Mouse (Mus musculus) kidney, adult 11 months (tissue): ENCODE results near the gene Sel1l3.
A peak's percentile ranks its signal among the peaks of the same experiment; 100 is the strongest.

ENCODE experiments used
- DNase-seq: peaks from one replicate; pipeline ENCODE4 v3.0.0; 2022

Sel1l3 gene

DNA sequence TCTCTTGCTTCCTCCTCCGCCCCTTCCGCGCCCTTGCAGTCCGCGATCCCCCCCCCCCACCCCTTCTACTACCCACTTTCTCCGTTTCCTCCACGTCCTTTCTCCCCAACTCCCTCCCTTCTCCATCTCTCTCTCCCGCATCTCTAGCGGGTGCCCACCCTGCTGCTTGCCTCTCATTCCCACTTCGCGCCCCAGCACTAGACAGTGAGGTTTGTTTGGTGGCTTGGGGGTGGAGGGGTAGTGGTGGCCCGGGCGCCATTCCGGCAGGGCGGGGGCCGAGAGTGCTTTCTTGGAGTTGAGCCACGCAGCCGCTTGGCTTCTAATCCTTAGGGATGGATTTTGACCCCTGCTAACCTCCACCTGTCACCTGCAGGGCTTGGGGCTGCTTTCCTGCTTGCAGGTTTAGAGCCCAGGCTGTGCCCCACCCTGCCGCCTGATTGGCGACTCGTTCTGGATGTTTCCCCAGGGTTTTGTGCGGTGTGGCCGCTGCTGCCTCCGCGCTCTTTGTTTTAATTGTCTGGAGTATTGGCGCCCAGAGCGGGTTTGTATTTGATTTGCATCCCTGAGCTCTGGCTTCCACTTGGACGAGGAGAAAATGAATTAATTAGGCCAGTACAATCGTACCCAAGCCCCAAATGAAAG lies at the start of gene Sel1l3:
Gene Sel1l3 (minus strand): TSS at position 217 of the 642 bp plus-strand sequence.
- peak; percentile 55 for DNase-seq

DNA sequence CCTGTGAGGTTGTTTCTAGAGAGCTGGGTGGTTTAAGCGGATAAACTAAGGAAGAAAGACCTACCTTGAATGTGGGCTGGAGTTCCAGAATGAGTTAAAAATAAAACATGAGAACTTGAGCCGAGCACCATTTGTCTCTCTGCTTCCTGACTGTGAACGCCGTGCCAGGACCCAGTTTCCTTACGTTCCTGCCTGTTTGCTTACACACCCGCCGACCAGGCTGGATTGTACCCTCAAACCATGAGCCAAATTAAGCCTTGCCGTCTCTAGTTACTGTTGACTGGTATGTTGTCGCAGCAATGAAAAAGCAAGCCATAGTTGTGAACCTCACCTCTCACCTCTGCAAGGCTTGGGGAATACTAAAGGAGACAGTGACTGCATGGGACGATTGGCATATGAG lies 48.3 kb upstream of the Sel1l3 start:
- no peak for DNase-seq

DNA sequence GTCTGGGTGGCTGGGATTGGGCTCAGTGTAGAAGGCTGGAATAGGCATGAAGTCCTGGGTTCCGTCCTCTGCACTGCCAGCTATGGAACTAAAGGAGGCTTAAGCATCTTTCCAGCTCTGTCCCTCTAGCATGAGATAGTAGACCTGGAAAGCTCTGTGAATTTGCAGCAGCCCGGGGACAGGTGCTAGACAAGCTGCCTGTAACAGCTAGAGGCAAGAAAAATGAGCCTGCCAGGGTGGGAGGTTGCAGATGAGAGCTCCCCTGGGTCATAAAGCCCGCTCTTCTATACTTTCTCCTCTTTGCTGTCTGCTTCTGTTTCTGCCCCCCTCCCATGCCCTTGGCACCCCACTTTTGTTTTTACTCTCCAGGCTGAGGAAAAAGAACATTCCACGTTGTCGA lies 46.2 kb upstream of the Sel1l3 start:
- no peak for DNase-seq

DNA sequence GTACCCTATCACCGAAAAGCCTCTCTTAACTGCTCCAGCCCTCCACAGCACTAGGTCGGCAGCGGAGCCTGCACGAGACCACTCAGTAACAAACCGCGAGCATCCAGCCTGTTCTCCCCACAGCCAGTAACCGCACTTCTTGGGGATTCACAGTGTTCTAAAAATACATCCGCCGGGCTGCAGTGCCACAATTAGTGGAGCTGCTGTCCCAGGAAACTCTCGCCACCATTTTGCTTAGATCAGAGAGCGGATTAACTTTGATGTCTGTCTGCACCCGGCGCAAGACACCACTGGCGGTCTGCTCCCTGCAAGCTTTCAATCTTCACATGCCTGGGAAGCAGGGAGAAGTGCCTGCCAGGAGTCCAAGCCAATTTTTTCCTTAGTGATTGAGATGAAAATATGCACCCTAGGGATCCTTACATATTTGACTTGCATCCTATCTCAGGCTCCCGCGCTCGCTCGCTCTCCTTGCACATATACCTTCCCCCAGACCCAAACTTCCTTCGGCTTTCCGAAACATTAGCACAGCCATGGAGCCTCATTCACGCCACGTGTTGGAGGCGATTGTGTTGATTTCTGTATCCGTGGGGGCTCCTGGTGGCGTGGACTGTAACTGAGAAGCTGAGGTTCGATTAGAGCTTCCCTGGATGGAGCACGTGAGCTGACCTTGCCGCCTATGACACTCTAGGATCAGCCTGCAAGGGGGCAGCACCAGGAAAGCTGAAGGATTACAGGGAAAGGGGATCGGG lies 44.5 kb upstream of the Sel1l3 start:
- DNase-seq: no peak

DNA sequence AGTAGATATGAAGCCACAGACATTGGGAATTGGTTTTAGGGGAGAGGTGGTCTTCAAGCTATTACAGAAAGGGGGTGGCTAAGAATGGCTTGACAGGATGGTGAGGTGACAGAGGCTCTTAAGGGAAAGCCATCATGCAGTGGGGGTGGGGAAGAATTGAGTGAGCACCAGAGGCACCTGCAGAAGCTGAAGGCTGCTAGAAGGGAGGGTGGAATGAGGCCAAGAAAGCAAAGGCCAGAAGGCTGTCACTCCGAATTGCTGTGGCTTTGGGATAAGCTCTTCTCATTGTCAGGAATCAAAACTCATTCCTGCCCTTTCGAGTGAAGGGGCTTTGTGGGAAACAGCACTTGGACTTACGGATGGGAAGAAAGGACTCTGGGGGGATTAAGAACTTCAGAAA lies 41.1 kb upstream of the Sel1l3 start:
- DNase-seq: no peak

DNA sequence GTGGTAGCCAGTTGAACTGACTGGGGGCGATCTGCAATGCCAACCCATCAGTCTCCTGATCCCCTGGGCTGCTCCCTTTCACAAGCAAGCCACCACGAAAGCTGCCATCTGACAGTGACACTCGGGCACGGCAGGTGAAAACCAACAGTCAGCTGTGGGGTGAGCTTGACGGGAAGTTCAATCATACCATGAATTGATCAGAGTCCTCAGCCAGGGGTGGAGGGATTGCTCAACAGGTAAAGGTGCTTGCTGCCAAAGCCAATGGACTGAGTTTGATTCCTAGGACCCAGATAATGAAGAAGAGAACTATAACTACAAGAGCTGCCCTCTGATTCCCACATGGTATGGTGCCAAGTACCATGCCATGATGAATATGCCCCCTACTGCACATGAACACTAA lies 40.4 kb upstream of the Sel1l3 start:
- DNase-seq: no peak

DNA sequence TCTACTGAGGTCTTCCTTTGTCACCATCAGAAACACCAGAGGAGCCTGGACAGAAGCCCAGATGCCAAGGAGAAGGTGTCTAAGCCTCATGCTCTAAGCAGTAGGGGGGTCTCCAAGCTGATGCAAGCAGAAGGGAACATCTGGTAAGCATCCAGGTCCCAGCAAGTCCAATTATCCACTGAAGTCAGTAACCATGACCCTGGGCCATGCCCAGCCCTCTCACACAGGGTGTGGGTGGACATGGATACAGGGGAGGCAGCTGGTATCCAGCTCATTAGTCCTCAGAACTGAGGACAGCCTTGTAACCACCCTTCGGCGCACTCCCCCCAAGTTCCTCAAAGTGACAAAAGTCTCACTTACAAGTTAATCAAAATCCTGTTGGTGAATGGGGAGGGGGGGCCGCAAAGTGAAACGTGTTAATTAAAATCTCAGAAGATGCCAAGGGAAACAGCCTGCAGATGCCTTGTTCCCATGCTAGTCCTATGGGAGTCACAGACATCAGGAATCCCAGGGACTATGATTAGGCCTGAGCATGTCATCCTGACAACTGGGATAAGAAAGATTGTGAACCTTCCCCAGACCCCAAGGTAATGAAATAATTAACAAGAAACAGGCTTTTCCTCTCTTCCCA lies 35.8 kb upstream of the Sel1l3 start:
- no peak for DNase-seq

DNA sequence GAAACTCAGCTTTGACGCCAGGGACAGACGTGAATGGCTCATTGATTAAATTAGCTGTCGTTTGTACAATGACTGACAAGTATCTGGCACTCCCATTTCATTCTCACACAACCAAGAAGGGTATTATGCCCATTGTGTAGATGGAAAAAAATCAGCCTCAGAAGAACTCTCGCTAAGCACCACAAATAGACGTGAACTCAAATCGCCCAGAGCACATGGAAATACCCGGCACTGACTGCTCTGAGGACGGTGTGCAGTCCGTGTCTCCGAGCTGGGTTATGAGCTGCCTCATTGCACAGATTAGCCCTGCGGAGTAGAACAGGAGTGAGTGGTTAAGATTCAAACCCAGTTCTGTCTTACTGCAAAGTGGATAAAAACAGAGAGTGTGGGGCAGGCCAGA lies 34.8 kb upstream of the Sel1l3 start:
- DNase-seq: no peak

DNA sequence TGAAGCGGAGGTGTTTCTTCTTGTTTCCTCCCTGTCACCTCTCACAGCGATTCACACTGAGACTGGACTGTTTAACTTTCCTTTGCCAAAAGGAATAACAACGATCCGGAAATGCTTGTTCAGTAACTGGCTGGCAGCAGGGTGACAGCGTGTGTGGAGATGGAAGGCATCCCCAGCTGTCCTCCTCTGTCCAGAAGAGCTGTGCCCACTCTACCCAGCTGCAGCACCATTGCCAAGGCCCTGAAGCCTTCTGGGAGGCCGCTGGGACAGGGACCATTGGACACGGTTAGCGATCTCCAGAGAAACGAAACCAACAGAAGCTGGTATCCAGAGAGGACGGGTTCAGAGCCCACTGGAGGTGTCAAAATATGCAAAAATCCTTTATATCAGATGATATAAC lies 30.2 kb upstream of the Sel1l3 start:
- no peak for DNase-seq

DNA sequence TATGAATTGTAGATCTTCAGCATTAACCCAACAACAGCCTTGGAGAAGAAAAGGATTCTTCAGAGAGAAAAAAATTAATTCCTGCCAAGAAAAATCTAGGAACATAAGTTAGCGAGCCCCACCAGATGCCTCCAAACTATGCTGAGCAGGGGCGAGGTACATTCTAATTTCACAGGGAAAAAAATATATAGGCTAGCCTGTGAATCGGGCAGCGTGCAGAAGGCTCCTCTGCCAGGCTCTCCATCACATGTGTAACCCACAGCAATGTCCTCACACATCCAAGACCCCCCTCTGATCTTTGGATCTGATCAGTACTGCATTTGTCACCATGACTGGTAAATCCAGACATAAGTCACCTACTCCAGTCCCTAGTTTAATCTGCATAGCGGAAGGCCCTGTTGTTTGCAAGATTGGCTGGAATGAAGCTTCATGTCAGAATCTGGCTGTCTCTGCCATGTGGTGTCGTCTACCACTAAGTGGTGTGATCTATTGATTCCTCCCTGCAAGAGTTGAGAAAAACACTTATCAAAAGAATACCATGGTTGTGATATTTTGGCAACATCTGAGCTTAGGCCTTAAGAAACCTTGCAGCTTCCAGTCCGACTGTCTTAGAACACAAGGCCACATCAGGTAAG lies 29.3 kb upstream of the Sel1l3 start:
- no peak for DNase-seq

DNA sequence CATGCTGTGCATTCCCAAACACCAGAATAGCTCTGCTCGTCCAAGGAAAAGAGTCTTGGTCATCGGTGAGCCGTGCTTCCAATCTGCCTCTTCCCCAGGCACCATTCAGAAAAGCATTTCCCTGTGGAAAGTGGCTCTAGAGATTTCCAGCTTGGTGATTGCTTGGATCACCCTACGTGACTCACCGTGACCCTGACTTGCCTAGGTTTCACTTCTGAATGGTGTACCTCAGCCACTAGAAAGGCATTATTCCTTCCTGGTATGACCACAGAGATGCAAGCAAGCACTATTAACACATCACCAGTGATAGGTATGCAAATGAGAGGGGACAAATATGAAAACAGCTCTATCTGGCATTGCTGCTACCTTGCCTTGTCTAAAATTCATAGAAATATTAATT lies 28.2 kb upstream of the Sel1l3 start:
- DNase-seq: no peak

DNA sequence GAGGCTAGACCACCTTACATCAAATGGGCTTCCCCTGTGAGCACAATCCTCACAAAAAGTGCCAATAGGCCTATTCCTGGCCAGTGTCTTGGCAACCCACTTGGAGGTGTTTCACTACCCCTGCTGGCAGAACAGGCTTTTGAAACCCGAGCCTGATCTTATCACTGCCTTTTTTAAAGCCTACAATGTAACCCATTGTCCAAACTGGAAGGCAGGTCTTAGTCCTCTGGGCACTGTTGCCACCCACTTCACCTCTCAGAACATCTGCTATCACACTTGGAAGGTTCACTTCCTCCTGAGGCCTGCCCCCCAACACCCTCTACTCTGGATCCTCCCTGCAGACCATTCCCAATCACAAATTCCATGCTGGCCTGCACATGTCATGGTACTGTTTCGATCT lies 27.4 kb upstream of the Sel1l3 start:
- no peak for DNase-seq

DNA sequence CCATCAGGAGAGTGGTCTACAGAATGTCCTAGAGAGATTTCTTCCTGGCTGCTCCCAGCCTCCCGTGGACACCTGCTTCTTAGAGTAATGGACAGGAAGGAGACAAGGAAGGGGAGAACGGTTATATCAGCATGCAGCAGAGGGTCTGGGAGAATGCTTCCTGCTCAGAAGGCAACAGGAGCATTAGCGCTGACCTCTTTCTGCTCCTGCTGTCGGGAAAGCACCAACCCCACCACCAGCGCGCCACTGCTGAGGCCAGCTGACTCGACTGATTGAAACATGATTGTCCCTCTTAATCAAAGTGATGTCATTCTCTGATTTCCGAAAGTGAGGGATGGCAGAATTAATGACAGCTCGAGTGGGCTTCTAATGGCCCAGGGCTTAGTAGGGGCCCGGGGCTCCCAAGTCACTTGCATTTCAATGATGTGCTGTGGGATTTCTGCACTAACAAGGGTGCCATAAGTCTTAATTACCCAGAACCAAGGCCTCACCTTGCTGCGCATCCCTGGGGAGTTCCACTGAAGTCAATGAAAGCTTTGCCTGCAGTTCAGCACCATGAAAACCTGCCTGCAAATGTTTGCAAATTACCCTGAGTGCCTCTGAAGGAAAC lies 26.2 kb upstream of the Sel1l3 start:
- DNase-seq: no peak

DNA sequence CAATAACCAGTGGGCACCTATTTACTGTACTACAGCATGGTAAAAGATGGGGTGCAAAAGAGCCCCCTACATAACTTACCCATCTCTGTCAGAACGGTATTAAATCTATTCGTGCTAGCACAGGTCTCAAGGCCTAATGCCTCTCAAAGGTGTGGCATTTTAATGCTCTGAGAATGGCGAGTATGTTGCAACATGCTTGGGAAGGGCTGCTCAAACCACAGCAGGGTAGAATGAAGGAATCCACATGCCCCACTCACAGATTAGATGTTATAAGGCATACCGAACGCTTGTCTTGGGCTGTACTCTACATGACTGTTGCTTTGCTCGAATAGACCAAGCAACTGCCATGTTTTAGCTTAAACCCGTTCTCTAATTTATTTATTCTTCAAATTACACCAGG lies 25.5 kb upstream of the Sel1l3 start:
- DNase-seq: no peak

DNA sequence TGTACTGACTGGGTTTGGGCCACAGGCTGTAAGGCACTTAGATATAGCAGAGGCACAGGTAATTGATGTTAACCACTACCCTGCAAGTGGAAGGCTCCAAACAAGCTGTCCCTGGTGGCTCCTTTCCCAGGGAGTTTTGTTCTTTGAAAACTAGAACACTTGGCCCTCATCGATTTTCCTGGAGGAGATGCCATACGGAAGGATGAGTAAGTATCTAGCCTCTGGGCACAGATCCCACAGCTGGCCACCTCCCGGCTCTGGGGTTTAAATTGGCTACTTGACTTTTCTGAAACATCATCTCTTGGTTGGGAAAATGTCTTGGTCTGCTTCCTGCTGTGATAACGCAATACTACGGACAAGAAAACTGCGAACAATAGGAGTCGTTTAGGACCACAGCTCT lies 25.0 kb upstream of the Sel1l3 start:
- no peak for DNase-seq

DNA sequence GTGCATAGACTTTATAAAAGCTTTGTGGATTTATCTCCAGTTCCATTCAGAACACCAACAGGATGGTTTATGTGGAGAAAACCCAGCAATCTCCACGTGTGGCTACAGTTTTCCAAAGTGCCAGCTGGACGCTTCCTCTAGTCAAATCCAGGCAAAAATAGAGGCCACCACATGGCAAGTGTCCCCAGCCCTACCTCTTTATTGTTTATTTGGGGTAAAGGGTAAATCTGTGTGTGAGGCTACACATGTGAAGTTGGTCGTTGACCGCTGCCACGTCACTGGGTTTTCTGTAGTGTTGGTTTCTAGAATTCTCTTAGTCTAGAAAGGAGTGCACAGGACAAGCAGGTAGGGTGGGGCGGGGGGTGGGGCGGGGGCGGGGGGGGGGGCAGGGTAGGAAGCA lies 23.0 kb upstream of the Sel1l3 start:
- no peak for DNase-seq

DNA sequence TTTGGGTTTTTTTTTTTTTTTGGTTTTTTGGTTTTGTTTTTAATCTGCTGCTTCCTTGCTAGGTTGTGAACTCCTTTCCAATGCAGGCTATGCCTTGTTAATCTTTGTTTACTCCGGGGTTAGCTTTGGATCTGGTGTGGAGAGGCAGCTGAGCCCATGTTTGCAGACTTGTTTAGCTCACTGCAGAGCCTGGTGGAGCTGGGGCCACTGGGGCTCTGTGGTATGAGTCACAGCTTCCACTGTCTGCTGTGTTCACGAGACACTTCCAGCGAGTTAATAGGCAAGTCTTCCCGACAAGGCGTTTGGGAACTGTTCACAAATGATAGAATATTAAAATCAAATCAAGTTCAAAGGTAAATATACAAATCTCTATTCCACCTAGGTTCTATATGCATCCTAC lies 22.4 kb upstream of the Sel1l3 start:
- no peak for DNase-seq

DNA sequence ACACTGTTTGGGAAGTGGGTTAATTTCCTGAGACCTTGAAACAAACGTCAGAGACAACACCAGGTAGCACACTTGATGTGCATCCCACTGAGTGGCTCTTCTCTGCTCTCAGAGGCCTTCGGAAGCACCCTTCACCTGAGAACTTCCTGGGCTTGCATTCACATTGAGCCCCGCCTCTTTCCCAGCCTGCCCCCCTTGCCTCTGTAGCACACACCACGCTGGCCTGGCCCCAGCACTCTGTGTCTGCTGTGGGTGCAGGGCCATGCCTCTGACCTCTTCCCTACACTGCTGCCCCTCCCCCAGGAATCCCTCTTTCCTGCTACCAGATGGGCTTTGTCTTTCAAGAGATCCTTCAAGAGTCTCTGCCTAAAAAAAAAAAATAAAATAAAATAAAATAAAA lies 21.8 kb upstream of the Sel1l3 start:
- no peak for DNase-seq

DNA sequence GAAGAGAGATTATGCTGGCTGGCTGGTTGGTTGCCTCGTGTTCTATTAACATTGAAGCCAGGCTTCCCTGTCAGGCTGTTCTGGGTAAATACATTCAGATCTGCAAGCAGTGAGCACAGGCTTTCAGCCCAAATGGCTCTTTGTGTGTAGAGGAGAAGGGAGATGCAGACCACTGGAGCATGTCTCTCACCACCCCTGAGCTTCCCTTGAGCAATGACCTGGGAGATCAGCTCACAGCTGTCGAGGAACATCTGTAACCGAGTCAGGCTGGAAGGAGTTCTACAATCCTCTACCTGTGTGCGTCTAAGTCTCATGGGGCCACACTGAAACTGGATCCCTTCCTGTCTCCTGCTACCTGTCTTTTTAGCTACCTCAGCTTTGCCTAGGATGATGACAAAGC lies 16.8 kb upstream of the Sel1l3 start:
- no peak for DNase-seq

DNA sequence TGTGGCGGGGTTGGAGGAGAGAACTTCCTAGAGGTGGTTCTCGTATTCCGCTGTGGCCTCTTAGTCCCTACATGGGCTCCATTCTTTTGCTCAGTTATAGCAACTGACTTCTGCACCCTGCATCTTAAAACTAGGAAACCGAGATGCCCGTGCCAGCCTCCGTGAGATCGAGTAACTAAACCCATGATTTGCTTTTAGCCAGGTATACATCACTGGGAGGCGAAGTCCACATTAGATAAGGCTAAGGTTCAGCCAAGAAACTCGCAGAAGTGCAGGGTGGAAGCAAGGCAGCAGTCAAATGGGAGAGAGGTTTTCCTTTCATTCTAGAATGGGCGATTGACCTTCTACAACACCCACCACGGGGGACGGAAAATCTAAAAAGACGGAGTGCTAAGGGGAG lies 11.7 kb upstream of the Sel1l3 start:
- DNase-seq: no peak

DNA sequence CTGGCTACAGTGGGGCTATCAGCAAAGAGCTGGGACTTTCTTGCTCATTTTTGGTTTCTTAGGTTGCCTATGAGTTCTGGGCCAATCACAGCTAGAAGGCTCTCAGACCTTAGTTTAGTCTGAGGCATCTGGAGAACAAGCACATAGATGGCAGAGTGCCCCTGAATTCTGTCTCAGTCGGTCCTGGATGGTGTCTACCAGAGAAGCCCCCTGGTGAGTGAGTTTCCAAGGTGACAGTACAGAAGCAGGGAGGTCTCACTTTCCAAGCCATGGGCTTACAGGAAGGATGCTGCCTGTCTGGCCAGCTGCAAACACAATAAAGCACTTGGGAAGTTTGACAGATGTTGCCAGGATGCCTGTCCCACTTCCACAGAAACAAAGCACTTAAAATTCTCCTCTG lies 1.1 kb upstream of the Sel1l3 start:
- DNase-seq: no peak

DNA sequence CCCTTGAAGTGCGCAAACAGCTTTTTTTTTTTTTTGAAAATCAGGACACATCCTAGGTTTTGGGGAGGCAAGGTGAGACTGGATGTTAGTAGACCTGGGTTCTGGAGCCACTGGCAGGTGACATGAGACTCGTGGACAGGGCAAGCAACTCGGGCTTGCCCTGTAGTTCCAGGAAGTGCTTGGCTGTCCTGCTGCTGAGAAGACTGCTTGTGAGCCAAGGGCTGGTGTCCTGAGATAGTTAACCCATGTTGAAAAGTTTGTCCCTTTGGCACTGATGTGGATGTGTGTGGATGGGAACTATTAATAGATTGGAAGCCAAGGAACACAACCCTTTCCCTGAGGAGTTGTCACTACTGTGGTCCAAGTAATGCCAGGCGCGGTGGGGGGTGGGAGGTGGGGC lies 635 bp upstream of the Sel1l3 start:
- no peak for DNase-seq
